Mouse (Mus musculus): ENCODE results near the gene Tenm4.

GRCm38 (mm10) chr7:96329343-96329742 lies 158.3 kb downstream of the Tenm4 start:
- TF ChIP-seq POLR2A (IDR thresholded peaks at IDR 0.05; ENCODE audit: low read depth, low read length) (no peak), CTCF (IDR thresholded peaks at IDR 0.05; ENCODE audit: extremely low read depth, insufficient read length, insufficient replicate concordance, low read depth, low read length) (no peak)
